Mouse (Mus musculus) spleen, adult 12 weeks (tissue): ENCODE data around the gene Vmn1r53.
"Not testable (repeated sequence)": the region's sequence is repeated elsewhere in the genome, so short reads cannot be mapped to it uniquely, and the experiment has no call there.

Experiments used
- DNase-seq: peaks from one replicate; pipeline ENCODE4 v3.0.0; 2022; ENCODE audit warnings: low spot score

Gene Vmn1r53

GRCm38 (mm10) chr6:90224338-90224737 is at the start of gene Vmn1r53:
Vmn1r53 (minus strand) TSS chr6:90224438.
- DNase-seq: no peak

DNA sequence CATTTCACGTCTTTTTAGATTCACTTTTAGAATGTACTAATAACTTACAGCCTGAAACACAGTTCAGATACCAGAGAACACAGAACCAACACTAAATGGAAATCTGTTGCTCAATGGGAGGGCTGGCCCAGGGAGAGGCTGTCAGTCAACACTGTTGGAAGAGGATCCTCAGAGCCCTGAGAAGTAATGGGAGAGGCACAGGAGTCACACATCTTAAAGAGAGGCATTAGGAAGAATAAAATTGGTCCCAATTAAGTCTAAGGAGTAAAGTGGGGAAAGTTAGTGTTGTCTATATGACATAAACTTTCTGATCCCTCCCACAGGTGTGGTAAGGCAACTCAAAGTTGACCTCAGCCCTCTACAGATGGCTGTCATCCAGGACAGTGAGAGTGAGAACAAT is 21.8 kb upstream of the Vmn1r53 start, which contains the start of gene Vmn1r54:
Vmn1r54 (plus strand) TSS at position 301 of the 400 bp plus-strand sequence.
- no peak for DNase-seq

- no peak for DNase-seq
Measured at GRCm38 (mm10) chr6:90244019-90244418, 19.8 kb upstream of the Vmn1r53 start.

GRCm38 (mm10) chr6:90232681-90233080 is 8.4 kb upstream of the Vmn1r53 start:
- no peak for DNase-seq

DNA sequence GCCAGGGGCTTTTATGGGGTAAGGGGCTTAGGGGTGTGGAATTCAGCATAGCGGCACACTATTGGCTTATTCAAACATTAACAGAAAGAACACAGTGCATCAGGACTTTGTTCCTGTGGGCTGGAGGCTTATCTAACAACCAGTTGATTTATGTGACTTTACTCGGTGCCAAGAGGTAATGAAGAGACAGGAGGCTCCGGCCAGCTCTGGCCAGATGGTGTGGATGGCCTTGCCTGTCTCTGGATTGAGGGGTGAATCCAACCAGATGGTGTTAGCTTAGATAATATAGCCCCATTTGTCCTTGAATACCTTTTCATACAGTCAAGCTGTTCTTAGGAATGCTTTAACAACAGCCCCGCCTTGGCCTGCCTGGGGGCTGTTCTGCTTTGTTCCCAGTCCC is 7.9 kb upstream of the Vmn1r53 start:
- not testable (repeated sequence) for DNase-seq

DNA sequence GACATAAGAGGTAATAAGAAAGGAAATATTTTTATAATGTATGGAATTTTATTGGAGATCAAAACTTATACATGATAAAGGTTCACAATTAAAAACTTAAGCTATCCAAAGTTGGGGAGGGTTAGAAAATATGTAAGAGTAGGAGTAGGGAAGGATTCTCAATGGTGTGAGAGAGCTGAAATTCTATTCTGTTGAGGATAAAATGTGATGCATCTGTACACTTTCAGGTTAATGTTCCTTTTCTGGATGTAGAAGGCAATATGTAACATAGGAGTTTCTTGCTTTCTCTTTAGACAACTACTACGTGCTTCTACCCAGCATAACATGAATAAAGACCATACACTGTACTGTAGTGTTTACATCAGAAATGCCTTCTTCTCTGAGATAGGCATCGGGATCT is 21.7 kb downstream of the Vmn1r53 start, which contains the start of gene V1ra8:
V1ra8 (plus strand) TSS at position 301 of the 400 bp plus-strand sequence.
- not testable (repeated sequence) for DNase-seq

GRCm38 (mm10) chr6:90174508-90174907 is 49.7 kb downstream of the Vmn1r53 start, which contains the start of gene Vmn1r52:
Vmn1r52 (plus strand) TSS chr6:90174808.
- DNase-seq: no peak
